Mouse (Mus musculus) urinary bladder, postnatal 0 days (tissue): ENCODE results near the gene Frmd4b. TPM values are rescaled to one million over a fixed set of nuclear protein-coding genes. Genes with fewer than 3 reads are reported as not detected.

Experiments
- polyA plus RNA-seq: library from polyadenylated mRNA; unstranded; fragments of >200 nt; fragmentation: Nextera tagmentation; extraction: Ambion mirVana; gene quantifications from 2 replicates; pipeline ENCODE4 v1.2.1, GENCODE M21; 2015

Frmd4b gene
- 10.1 and 10.2 TPM in 2 replicates for polyA plus RNA-seq

DNA sequence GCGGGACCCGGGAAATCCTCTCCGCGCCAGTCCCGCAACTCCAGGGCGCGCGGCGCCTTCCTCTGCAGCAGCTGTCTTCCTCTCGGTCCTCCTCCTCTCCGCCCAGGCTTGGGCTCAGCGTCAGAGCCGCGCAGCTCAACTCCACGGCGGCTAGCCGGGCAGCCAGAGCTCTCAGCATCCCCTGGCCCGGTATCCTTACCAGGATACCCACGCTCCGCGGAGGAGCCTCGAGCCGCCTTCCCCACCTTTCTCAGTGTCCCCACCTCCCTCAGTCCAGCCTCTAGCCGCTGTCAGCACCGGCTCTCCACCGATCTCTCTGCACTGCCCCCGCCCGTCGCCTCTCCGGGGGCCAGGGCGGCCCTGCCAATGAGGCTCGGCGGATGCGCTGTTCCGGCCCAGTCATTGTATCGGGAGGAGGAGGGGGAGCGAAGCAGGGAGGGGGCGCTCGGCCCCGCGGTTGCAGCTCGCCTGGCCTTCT lies at the start of gene Frmd4b:
Frmd4b (minus strand) TSS at position 276 of the 478 bp plus-strand sequence.

DNA sequence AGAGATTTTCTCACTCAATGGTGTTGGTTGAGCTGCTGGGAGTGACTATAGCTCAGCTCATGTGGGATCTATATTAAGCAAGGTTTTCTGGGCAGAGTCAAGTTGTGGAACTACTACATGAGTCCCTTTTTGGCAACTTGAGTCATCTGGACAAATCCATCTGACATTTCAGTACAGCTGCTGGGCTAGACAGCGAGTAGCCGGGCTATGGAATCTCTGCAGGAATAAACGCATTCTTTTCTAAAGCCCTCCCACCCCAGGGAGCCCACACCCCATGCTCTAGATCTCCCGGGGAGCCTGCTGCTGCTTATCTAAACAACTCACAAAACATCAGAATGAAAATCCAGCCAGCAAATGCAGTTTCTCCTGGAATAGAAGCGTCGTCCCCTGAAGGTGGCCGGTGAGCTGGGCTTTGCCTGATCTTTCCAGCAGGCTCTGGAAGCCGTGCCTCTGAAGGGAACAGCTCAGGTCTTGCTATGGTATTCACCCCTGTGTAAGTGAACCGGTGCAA lies 364.6 kb downstream of the Frmd4b start, which contains the start of gene Lmod3:
Lmod3 (minus strand) TSS at position 49 of the 511 bp plus-strand sequence.

Other genes with a start within 250 kb of the Frmd4b start
- 1.7 and 1.9 TPM in 2 replicates for gene Mitf, start 189.5 kb upstream of the Frmd4b start, polyA plus RNA-seq